Mouse (Mus musculus) mouse embryonic stem cell (cell line): ENCODE data around the gene Pde4b.
"Not testable (repeated sequence)": the region's sequence is repeated elsewhere in the genome, so short reads cannot be mapped to it uniquely, and the experiment has no call there.

Experiments
- in situ Hi-C, 2 experiments: fragments of 300-500 bp; cut with MboI; formaldehyde crosslinking; loops; 1 replicate in 1 of 2; 3 replicates in 1 of 2; pipeline ENCODE4 v1.14.3; 2019 to 2020; ENCODE audit warnings: low sequenced_read_pairs in 2 of 2, low pct_unique_long_range_greater_than_20kb in 1 of 2, mixed read lengths in 1 of 2; ENCODE audit not compliant: unreplicated experiment in 1 of 2

Gene Pde4b

GRCm38 (mm10) chr4:102087091-102087565, at the start of gene Pde4b:
TSS of gene Pde4b (plus strand) at chr4:102087543.
- in situ Hi-C loops: no loop called here

- in situ Hi-C loops: no loop called here
Measured at GRCm38 (mm10) chr4:102040190-102040589, 47.2 kb upstream of the Pde4b start.

- in situ Hi-C loops: no loop called here
Measured at GRCm38 (mm10) chr4:102045183-102046140, 41.9 kb upstream of the Pde4b start.

- in situ Hi-C loops: not testable (repeated sequence)
Measured at GRCm38 (mm10) chr4:102049368-102049767, 38.0 kb upstream of the Pde4b start.

GRCm38 (mm10) chr4:102061322-102061721, 26.0 kb upstream of the Pde4b start:
- in situ Hi-C loops: no loop called here

- in situ Hi-C loops: no loop called here
Measured at GRCm38 (mm10) chr4:102069314-102069713, 18.0 kb upstream of the Pde4b start.

GRCm38 (mm10) chr4:102086336-102086735, 1.0 kb upstream of the Pde4b start:
- in situ Hi-C loops: no loop called here

- in situ Hi-C loops: no loop called here
Measured at GRCm38 (mm10) chr4:102087566-102088234, 357 bp downstream of the Pde4b start.

GRCm38 (mm10) chr4:102088235-102088867, 1.0 kb downstream of the Pde4b start:
- in situ Hi-C loops: no loop called here

- in situ Hi-C loops: no loop called here
Measured at GRCm38 (mm10) chr4:102095851-102096250, 8.5 kb downstream of the Pde4b start.

- in situ Hi-C loops: no loop called here
Measured at GRCm38 (mm10) chr4:102102241-102102640, 14.9 kb downstream of the Pde4b start.

- in situ Hi-C loops: no loop called here
Measured at GRCm38 (mm10) chr4:102104534-102105014, 17.2 kb downstream of the Pde4b start.

- in situ Hi-C loops: no loop called here
Measured at GRCm38 (mm10) chr4:102106771-102107170, 19.4 kb downstream of the Pde4b start.

GRCm38 (mm10) chr4:102119454-102119853, 32.1 kb downstream of the Pde4b start:
- in situ Hi-C loops: no loop called here

- in situ Hi-C loops: no loop called here
Measured at GRCm38 (mm10) chr4:102136366-102136849, 49.1 kb downstream of the Pde4b start.

- in situ Hi-C loops: no loop called here
Measured at GRCm38 (mm10) chr4:102138346-102138745, 51.0 kb downstream of the Pde4b start.

- in situ Hi-C loops: no loop called here
Measured at GRCm38 (mm10) chr4:102141241-102141640, 53.9 kb downstream of the Pde4b start.

GRCm38 (mm10) chr4:102148766-102149165, 61.4 kb downstream of the Pde4b start:
- in situ Hi-C loops: no loop called here

- in situ Hi-C loops: no loop called here
Measured at GRCm38 (mm10) chr4:102159178-102159577, 71.8 kb downstream of the Pde4b start.
